Mouse (Mus musculus) right cerebral cortex, postnatal 25 days (tissue): ENCODE data around the gene Fam107a.
A peak's percentile ranks its signal among the peaks of the same experiment; 100 is the strongest.

Experiments
- DNase-seq: peaks from one replicate; pipeline ENCODE4 v3.0.0; 2022

Gene Fam107a

GRCm38 (mm10) chr14:8317194-8318097 lies at the start of gene Fam107a:
Gene Fam107a (minus strand): TSS chr14:8318023.
- DNase-seq: no peak

GRCm38 (mm10) chr14:8367121-8367520 lies 49.3 kb upstream of the Fam107a start:
- DNase-seq: no peak

GRCm38 (mm10) chr14:8365833-8366232 lies 48.0 kb upstream of the Fam107a start:
- DNase-seq: no peak

- no peak for DNase-seq
Observed at GRCm38 (mm10) chr14:8356836-8357235, 39.0 kb upstream of the Fam107a start.

GRCm38 (mm10) chr14:8355999-8356501 lies 38.2 kb upstream of the Fam107a start:
- peak; percentile 67 for DNase-seq

GRCm38 (mm10) chr14:8348927-8349326 lies 31.1 kb upstream of the Fam107a start:
- DNase-seq: no peak

GRCm38 (mm10) chr14:8346255-8346997 lies 28.6 kb upstream of the Fam107a start:
- peak; percentile 76 for DNase-seq

GRCm38 (mm10) chr14:8345566-8345965 lies 27.7 kb upstream of the Fam107a start:
- DNase-seq: no peak

- no peak for DNase-seq
Observed at GRCm38 (mm10) chr14:8342509-8343106, 24.8 kb upstream of the Fam107a start.

- DNase-seq: no peak
Observed at GRCm38 (mm10) chr14:8340226-8340625, 22.4 kb upstream of the Fam107a start.

GRCm38 (mm10) chr14:8335947-8336346 lies 18.1 kb upstream of the Fam107a start:
- no peak for DNase-seq

- DNase-seq: no peak
Observed at GRCm38 (mm10) chr14:8334511-8334910, 16.7 kb upstream of the Fam107a start.

GRCm38 (mm10) chr14:8332314-8333252 lies 14.8 kb upstream of the Fam107a start:
- no peak for DNase-seq

- DNase-seq: no peak
Observed at GRCm38 (mm10) chr14:8331307-8331905, 13.6 kb upstream of the Fam107a start.

GRCm38 (mm10) chr14:8330390-8330789 lies 12.6 kb upstream of the Fam107a start:
- no peak for DNase-seq

- no peak for DNase-seq
Observed at GRCm38 (mm10) chr14:8329552-8329951, 11.7 kb upstream of the Fam107a start.

GRCm38 (mm10) chr14:8327371-8327770 lies 9.5 kb upstream of the Fam107a start:
- no peak for DNase-seq

- no peak for DNase-seq
Observed at GRCm38 (mm10) chr14:8326961-8327360, 9.1 kb upstream of the Fam107a start.

- no peak for DNase-seq
Observed at GRCm38 (mm10) chr14:8325746-8326145, 7.9 kb upstream of the Fam107a start.

GRCm38 (mm10) chr14:8320528-8320927 lies 2.7 kb upstream of the Fam107a start:
- DNase-seq: no peak

GRCm38 (mm10) chr14:8316366-8317193 lies 1.2 kb downstream of the Fam107a start:
- DNase-seq: no peak
